Mouse (Mus musculus): ENCODE measurements around the gene Pf4.

GRCm38 (mm10) chr5:90763912-90764665, 8.1 kb upstream of the Pf4 start:
- TF ChIP-seq CTCF (IDR thresholded peaks at IDR 0.05; ENCODE audit: extremely low read depth, insufficient read depth, insufficient read length, insufficient replicate concordance) (no peak), POLR2A (IDR thresholded peaks at IDR 0.05; ENCODE audit: low read depth, low read length) (no peak)
